Mouse (Mus musculus): ENCODE results near the gene Frmpd4. TPM values are rescaled to one million over a fixed set of nuclear protein-coding genes. Genes with fewer than 3 reads are reported as not detected.

The Frmpd4 gene
- polyA plus RNA-seq, 1 experiment from 2014 or later: 0.48 TPM

DNA sequence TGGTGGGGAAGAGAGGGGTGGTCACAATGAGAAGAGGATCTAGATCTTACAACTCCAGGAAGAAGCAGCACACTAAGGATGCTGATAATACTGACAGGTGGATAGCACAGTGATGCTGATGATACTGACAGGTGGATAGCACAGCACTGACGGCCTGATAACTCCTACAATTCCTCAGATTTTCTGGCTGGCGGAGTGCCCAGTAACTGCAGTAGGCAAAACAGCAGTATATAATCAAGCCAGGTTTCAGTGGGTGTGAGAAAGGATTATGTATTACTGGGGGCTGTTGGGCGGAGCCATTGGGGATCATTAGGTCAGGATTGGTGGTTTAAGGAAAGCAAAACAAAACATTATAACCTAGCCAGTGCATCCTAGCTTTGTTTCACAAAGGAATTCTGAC lies 1053.9 kb downstream of the Frmpd4 start:
- ATAC-seq (ENCODE audit: insufficient number of reproducible peaks, low FRiP score, low TSS enrichment, low read depth): no peak
- Histone ChIP-seq H3K9me3 (replicated peaks) (no peaks in the 10 kb centered on the region), H3K9ac (no peak overlapping the region), H3K27me3 (no peaks in the 10 kb centered on the region; the same call in 1 of the 2 replicates), H3K4me3 (replicated peaks) (no peak overlapping the region), H3K36me3 (no peaks in the 10 kb centered on the region), H3K4me1 (no peaks in the 10 kb centered on the region), H3K27ac (replicated peaks) (no peak overlapping the region), H3K4me2 (replicated peaks) (no peak overlapping the region)
- 59% methylated on average over 3 of the region's 3 CpGs for WGBS

GRCm38 (mm10) chrX:167522528-167522927 lies 1054.5 kb downstream of the Frmpd4 start:
- WGBS: 71% methylated on average over 4 of the region's 4 CpGs
- Histone ChIP-seq H3K4me2 (replicated peaks) (no peak overlapping the region), H3K9ac (no peak overlapping the region), H3K27me3 (no peaks in the 10 kb centered on the region; the same call in 1 of the 2 replicates), H3K4me1 (no peaks in the 10 kb centered on the region), H3K9me3 (replicated peaks) (no peaks in the 10 kb centered on the region), H3K36me3 (no peaks in the 10 kb centered on the region), H3K4me3 (replicated peaks) (no peak overlapping the region), H3K27ac (replicated peaks) (no peak overlapping the region)
- no peak for ATAC-seq (ENCODE audit: insufficient number of reproducible peaks, low FRiP score, low TSS enrichment, low read depth)

DNA sequence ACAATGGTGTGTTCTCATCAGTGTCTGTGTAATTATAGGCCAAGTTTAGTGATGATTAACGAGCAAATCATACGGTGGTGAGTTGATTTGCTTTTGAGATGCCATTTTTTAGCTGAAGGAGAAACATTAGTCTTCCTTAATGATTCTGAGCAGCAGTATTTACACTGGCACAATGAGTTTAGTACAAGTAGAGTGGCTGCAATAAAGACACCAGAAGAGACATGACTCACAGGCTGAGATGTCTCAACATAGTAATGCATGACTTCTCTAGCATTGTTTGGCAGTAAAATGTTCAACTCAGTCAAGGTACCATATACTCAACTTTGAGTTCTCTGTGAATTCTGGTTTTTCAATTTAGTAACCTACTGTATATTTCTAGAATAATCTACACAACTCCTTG lies 1058.6 kb downstream of the Frmpd4 start:
- no peak overlapping the region for H3K9ac ChIP-seq
- no peaks in the 10 kb centered on the region for H3K36me3 ChIP-seq
- H3K27ac ChIP-seq (replicated peaks): no peak overlapping the region
- WGBS: 78% methylated on average over 2 of the region's 2 CpGs
- H3K27me3 ChIP-seq: no peaks in the 10 kb centered on the region; the same call in 1 of the 2 replicates
- no peaks in the 10 kb centered on the region for H3K9me3 ChIP-seq (replicated peaks)
- H3K4me3 ChIP-seq (replicated peaks): no peak overlapping the region
- no peak for ATAC-seq (ENCODE audit: insufficient number of reproducible peaks, low FRiP score, low TSS enrichment, low read depth)
- no peaks in the 10 kb centered on the region for H3K4me1 ChIP-seq
- H3K4me2 ChIP-seq (replicated peaks): no peak overlapping the region

- H3K4me2 ChIP-seq (replicated peaks): no peak overlapping the region
- 31% methylated on average over 11 of the region's 11 CpGs for WGBS
- H3K9ac ChIP-seq: no peak overlapping the region
- H3K27ac ChIP-seq (replicated peaks): no peak overlapping the region
- H3K4me1 ChIP-seq: no peaks in the 10 kb centered on the region
- no peak overlapping the region for H3K4me3 ChIP-seq (replicated peaks)
- no peak for ATAC-seq (ENCODE audit: insufficient number of reproducible peaks, low FRiP score, low TSS enrichment, low read depth)
- peaks cover 19% of the 10 kb centered on the region for H3K27me3 ChIP-seq
- H3K36me3 ChIP-seq: no peaks in the 10 kb centered on the region
- no peaks in the 10 kb centered on the region for H3K9me3 ChIP-seq (replicated peaks)
These were observed 1079.3 kb downstream of the Frmpd4 start for GRCm38 (mm10) chrX:167497780-167498179.

- H3K36me3 ChIP-seq: no peaks in the 10 kb centered on the region
- H3K9ac ChIP-seq: no peak overlapping the region
- no peaks in the 10 kb centered on the region for H3K9me3 ChIP-seq (replicated peaks)
- H3K27ac ChIP-seq (replicated peaks): no peak overlapping the region
- no peaks in the 10 kb centered on the region for H3K4me1 ChIP-seq
- WGBS: 93% methylated on average over 1 of the region's 1 CpGs
- H3K27me3 ChIP-seq: peaks cover 22% of the 10 kb centered on the region
- no peak overlapping the region for H3K4me3 ChIP-seq (replicated peaks)
- no peak overlapping the region for H3K4me2 ChIP-seq (replicated peaks)
- no peak for ATAC-seq (ENCODE audit: insufficient number of reproducible peaks, low FRiP score, low TSS enrichment, low read depth)
These were observed 1084.8 kb downstream of the Frmpd4 start for GRCm38 (mm10) chrX:167492265-167492664.

DNA sequence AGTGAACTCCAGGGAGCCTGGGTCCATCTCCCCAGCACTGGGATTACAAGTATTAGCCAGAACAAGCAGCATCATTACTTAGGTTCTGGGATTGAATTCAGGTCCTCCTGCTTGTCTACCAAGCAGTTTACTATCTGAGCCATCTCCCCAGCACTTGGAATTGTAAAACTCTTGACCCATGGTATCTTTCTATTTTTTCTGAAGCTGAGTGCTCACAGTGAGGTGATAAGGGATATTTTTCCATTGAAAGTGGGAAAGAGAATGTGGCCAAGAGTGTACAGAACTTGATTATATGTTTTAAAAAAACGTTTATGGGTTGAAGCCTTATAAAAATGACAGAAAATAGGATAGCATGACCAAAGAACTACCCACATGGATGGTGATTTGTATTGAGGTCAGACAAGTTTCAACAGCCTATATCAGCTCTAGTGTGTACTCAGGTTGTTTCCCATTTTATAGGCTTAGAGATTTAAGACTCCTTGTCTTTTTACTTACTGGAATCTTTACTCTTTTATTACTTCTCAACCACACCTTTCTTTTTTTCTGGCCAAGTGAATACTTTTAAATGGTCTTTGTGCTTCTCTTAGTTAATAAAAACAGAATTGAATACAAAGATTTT lies 1085.3 kb downstream of the Frmpd4 start:
- H3K4me3 ChIP-seq (replicated peaks): no peak overlapping the region
- WGBS: 39% methylated on average over 1 of the region's 1 CpGs
- H3K9me3 ChIP-seq (replicated peaks): no peaks in the 10 kb centered on the region
- ATAC-seq (ENCODE audit: insufficient number of reproducible peaks, low FRiP score, low TSS enrichment, low read depth): no peak
- H3K9ac ChIP-seq: no peak overlapping the region
- no peaks in the 10 kb centered on the region for H3K36me3 ChIP-seq
- H3K27ac ChIP-seq (replicated peaks): no peak overlapping the region
- no peaks in the 10 kb centered on the region for H3K4me1 ChIP-seq
- peaks cover 22% of the 10 kb centered on the region for H3K27me3 ChIP-seq
- no peak overlapping the region for H3K4me2 ChIP-seq (replicated peaks)

- Histone ChIP-seq H3K36me3 (no peaks in the 10 kb centered on the region), H3K27me3 (peaks cover 3% of the 10 kb centered on the region; the same call in 1 of the 2 replicates), H3K9ac (no peak overlapping the region), H3K9me3 (replicated peaks) (no peaks in the 10 kb centered on the region), H3K4me3 (replicated peaks) (no peak overlapping the region), H3K4me2 (replicated peaks) (no peak overlapping the region), H3K4me1 (no peaks in the 10 kb centered on the region), H3K27ac (replicated peaks) (no peak overlapping the region)
- WGBS: 79% methylated on average over 4 of the region's 4 CpGs
- ATAC-seq (ENCODE audit: insufficient number of reproducible peaks, low FRiP score, low TSS enrichment, low read depth): no peak
These were observed 1093.4 kb downstream of the Frmpd4 start for GRCm38 (mm10) chrX:167483409-167484177.

GRCm38 (mm10) chrX:167477636-167478035 lies 1099.4 kb downstream of the Frmpd4 start:
- no peak overlapping the region for H3K4me3 ChIP-seq (replicated peaks)
- peaks cover 4% of the 10 kb centered on the region for H3K27me3 ChIP-seq
- ATAC-seq (ENCODE audit: insufficient number of reproducible peaks, low FRiP score, low TSS enrichment, low read depth): no peak
- H3K36me3 ChIP-seq: no peaks in the 10 kb centered on the region
- no peak overlapping the region for H3K9ac ChIP-seq
- H3K27ac ChIP-seq (replicated peaks): no peak overlapping the region
- H3K9me3 ChIP-seq (replicated peaks): no peaks in the 10 kb centered on the region
- no peaks in the 10 kb centered on the region for H3K4me1 ChIP-seq
- H3K4me2 ChIP-seq (replicated peaks): no peak overlapping the region
- WGBS: 82% methylated on average over 6 of the region's 6 CpGs

DNA sequence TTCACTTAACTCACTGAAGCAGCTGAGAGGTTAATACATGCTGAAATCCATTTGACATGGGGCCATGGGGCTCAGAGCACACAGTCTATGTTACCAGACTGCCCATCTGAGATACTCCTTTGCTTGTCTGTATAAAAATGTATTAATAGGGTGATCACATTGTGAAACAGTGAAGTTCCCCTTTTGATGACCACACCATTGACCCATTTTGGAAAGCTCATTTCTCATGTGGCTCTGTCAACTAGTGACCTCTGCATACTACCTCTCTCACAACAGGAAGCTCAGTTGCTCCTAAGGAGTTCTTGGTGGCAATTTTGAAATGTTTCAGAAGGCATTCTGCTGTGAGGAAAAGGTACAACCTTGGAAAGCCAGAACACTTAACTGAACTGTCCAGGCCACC lies 1142.1 kb downstream of the Frmpd4 start:
- H3K4me1 ChIP-seq: no peaks in the 10 kb centered on the region
- no peaks in the 10 kb centered on the region; the same call in 1 of the 2 replicates for H3K27me3 ChIP-seq
- H3K9me3 ChIP-seq (replicated peaks): no peaks in the 10 kb centered on the region
- H3K9ac ChIP-seq: no peak overlapping the region
- no peak overlapping the region for H3K4me2 ChIP-seq (replicated peaks)
- no peak for ATAC-seq (ENCODE audit: insufficient number of reproducible peaks, low FRiP score, low TSS enrichment, low read depth)
- no peak overlapping the region for H3K27ac ChIP-seq (replicated peaks)
- no peaks in the 10 kb centered on the region for H3K36me3 ChIP-seq
- H3K4me3 ChIP-seq (replicated peaks): no peak overlapping the region

- ATAC-seq (ENCODE audit: insufficient number of reproducible peaks, low FRiP score, low TSS enrichment, low read depth): no peak
- no peaks in the 10 kb centered on the region; the same call in 1 of the 2 replicates for H3K27me3 ChIP-seq
- H3K36me3 ChIP-seq: no peaks in the 10 kb centered on the region
- no peak overlapping the region for H3K9ac ChIP-seq
- no peak overlapping the region for H3K4me2 ChIP-seq (replicated peaks)
- H3K27ac ChIP-seq (replicated peaks): no peak overlapping the region
- no peak overlapping the region for H3K4me3 ChIP-seq (replicated peaks)
- H3K4me1 ChIP-seq: no peaks in the 10 kb centered on the region
- 62% methylated on average over 2 of the region's 2 CpGs for WGBS
- H3K9me3 ChIP-seq (replicated peaks): no peaks in the 10 kb centered on the region
These were observed 1143.1 kb downstream of the Frmpd4 start for GRCm38 (mm10) chrX:167433950-167434349.
